8 mouse cellular contexts compared by ENCODE assay signal in the genomic region with DNA sequence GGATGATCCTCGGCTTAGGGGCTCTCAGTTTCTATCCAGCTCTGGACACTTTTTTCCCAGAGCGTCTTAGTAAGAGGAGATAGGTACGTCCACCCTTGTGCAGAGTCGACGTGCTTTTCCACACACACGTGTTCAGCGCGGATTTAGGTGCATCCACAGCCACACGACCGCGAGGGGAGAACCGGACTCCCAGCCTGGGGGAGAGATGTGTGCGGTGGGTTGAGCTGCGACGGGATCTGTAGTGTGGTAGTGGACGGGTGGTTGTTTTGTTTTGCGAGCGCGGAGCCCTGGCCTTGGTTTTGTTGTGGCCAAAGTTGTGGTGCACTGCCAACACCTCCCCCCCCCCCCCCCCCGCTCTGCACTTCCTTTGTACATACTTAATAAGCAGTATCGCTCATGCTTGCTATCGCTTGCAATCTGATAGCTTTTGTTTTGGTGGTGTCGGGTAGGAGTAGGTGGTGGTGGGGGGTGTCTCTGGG. TPM values are rescaled to one million over a fixed set of nuclear protein-coding genes. Genes with fewer than 3 reads are reported as not detected.
A peak's percentile ranks its signal among the peaks of the same experiment; 100 is the strongest.
DNase-seq lines count a peak whose midpoint lies in the region.

No protein-coding gene starts in this region.

- WGBS in forebrain, embryonic 10.5 days: under 1% methylated on average over 23 of the region's 23 CpGs

- H3K27ac ChIP-seq in forebrain, embryonic 10.5 days: peak overlapping the region; percentile 100

- peaks cover 74% of the 10 kb centered on the region for H3K4me1 ChIP-seq in forebrain, embryonic 10.5 days

- DNase-seq in adrenal gland, adult (ENCODE audit: inconsistent age in 2 of 2, low spot score in 1 of 2): peak; percentile 54 to 83
- no peak for DNase-seq in adrenal gland, postnatal 4 days (ENCODE audit: low spot score in 2 of 2)
- DNase-seq in CD4-positive, CD25-positive, alpha-beta regulatory T cell, adult 2 months (ENCODE audit: low read depth, low spot score): peak; percentile 47
- DNase-seq in forebrain, embryonic 10.5 days (ENCODE audit: extremely low spot score, low spot score): peak; percentile 48
- peak; percentile 65 for DNase-seq in kidney, adult 18-20 months
- DNase-seq in lung, postnatal 10 days: peak; percentile 36
- DNase-seq in testis, postnatal 10 days (ENCODE audit: low spot score): peak; percentile 58
- DNase-seq in layer of hippocampus, adult 18-20 months (ENCODE audit: low spot score in 2 of 2): no peak

- no peaks in the 10 kb centered on the region for H3K36me3 ChIP-seq in forebrain, embryonic 10.5 days (replicated peaks)

- peaks cover 8% of the 10 kb centered on the region for H3K27me3 ChIP-seq in forebrain, embryonic 10.5 days (ENCODE audit: poor library complexity, severe bottlenecking)

- H3K4me3 ChIP-seq in forebrain, embryonic 10.5 days: peak overlapping the region; percentile 97

- H3K9me3 ChIP-seq in forebrain, embryonic 10.5 days: no peaks in the 10 kb centered on the region

RNA-seq across cellular contexts. Expression of gene Igf1r, which starts 1.2 kb away (rescaled TPM):
- total RNA-seq in adrenal gland, postnatal 4 days (2021): 10 to 100 TPM; 71.9 to 75.8 TPM
- 18.8 and 20.8 TPM in 2 replicates for polyA plus RNA-seq in forebrain, embryonic 10.5 days (2016; fragmentation: Nextera tagmentation; extraction: Ambion mirVana)
- total RNA-seq in layer of hippocampus, adult 18-20 months (2021): 10 to 100 TPM; 41.5 to 43.0 TPM

Comparison
In these comparisons a context has a peak if more than half of its experiments do, and no peak if none do; other contexts are left out.
1. DNase-seq: peak in adrenal gland, adult (2 of 2), CD4-positive, CD25-positive, alpha-beta regulatory T cell, adult 2 months (single experiment), forebrain, embryonic 10.5 days (single experiment), kidney, adult 18-20 months (single experiment), lung, postnatal 10 days (single experiment) and testis, postnatal 10 days (single experiment); none in adrenal gland, postnatal 4 days (0 of 2) and layer of hippocampus, adult 18-20 months (0 of 2).